Mouse (Mus musculus) myocyte (in vitro differentiated cells): ENCODE measurements around the gene Grtp1.

Experiments used
- MYOD1 ChIP-seq, 3 experiments: IDR thresholded peaks; one replicate each; pipeline ENCODE4 v1.6.1; 2011; ENCODE audit warnings: control low read depth in 2 of 3, low read depth in 2 of 3, mild to moderate bottlenecking in 2 of 3, moderate library complexity in 1 of 3; ENCODE audit not compliant: insufficient read length in 2 of 3, control insufficient read depth in 1 of 3
- POLR2A ChIP-seq: IDR thresholded peaks from one replicate; pipeline ENCODE4 v1.6.1; 2011; ENCODE audit warnings: low read depth, mild to moderate bottlenecking, control low read depth, moderate library complexity; ENCODE audit not compliant: insufficient read length
- USF1 ChIP-seq: IDR thresholded peaks from one replicate; pipeline ENCODE4 v1.6.1; 2011; ENCODE audit warnings: low read depth, mild to moderate bottlenecking, control low read depth, moderate library complexity

DNA sequence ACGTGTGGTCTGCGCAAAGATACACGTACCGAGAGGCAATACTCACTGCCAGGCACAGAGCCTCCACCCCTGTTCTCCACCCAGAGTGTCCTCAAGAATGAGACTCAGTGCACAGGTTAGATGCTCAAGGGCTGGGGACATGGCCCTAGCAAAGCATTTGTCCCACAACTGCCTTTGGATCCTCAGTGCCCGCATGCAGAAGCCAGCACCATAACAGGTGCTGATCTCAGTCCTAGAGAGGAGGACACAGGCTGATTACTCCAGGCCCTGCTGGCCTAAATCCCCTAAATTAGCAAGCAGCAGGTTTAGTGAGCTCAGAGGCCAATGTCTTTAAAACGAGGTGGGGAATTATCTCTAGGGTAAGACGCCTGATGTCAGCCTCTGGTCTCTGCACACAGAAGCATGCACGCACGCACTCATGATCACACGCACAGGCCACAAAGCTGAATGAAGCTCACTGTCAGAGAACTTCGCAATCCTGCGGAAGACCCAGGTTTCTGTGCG, 12.3 kb downstream of the Grtp1 start:
- TF ChIP-seq USF1 (no peak), MYOD1 (IDR thresholded peaks at IDR 0.05; ENCODE audit: control insufficient read depth in 1 of 3, insufficient read length in 2 of 3, low read depth in 2 of 3) (peak in 2 of 3 experiments; percentile 54 to 82), POLR2A (no peak)
